Mouse (Mus musculus) CH12.LX (cell line): ENCODE measurements around the gene Sv2b. TPM values are rescaled to one million over a fixed set of nuclear protein-coding genes. Genes with fewer than 3 reads are reported as not detected.

Experiments used
- DNase-seq: peaks from one replicate; pipeline ENCODE4 v3.0.0-alpha.2; 2013; ENCODE audit errors: extremely low read depth
- H3K27ac ChIP-seq: 2 replicates; pipeline ENCODE4 v1.5.1; 2012; ENCODE audit warnings: low read depth, mild to moderate bottlenecking, control low read depth, moderate library complexity; ENCODE audit not compliant: insufficient read depth
- H3K27me3 ChIP-seq: replicated peaks from 2 replicates; pipeline ENCODE3; 2012; ENCODE audit warnings: inconsistent platforms
- H3K36me3 ChIP-seq, 2 experiments: replicated peaks in 1 of 2; 2 replicates each; pipeline versions ENCODE3 to v1.6.1; 2012; ENCODE audit warnings: inconsistent platforms in 1 of 2, low read length in 1 of 2, mild to moderate bottlenecking in 1 of 2, mixed read lengths in 1 of 2, moderate library complexity in 1 of 2; ENCODE audit not compliant: control insufficient read depth in 1 of 2, insufficient read depth in 1 of 2
- H3K4me1 ChIP-seq, 2 experiments: 2 replicates each; pipeline ENCODE4 v1.6.1; 2012; ENCODE audit warnings: inconsistent platforms in 1 of 2, moderate library complexity in 1 of 2; ENCODE audit not compliant: insufficient read depth in 2 of 2, control insufficient read depth in 1 of 2
- H3K4me2 ChIP-seq: 2 replicates; pipeline ENCODE4 v1.6.1; 2012; ENCODE audit warnings: low read depth, mild to moderate bottlenecking, control low read depth; ENCODE audit not compliant: poor library complexity, insufficient read depth, severe bottlenecking
- H3K4me3 ChIP-seq, 3 experiments: fragments of 150-350 bp in 1 of 3; sonication (generic) in 1 of 3; replicated peaks in 1 of 3; 2 replicates each; pipeline versions ENCODE3 to v1.5.1; 2011 to 2012; ENCODE audit warnings: low read depth in 2 of 3, low read length in 2 of 3, mild to moderate bottlenecking in 2 of 3, moderate library complexity in 2 of 3, control low read depth in 1 of 3, improper control_type of control experiment in 1 of 3, inconsistent platforms in 1 of 3, mixed read lengths in 1 of 3; ENCODE audit not compliant: poor library complexity in 1 of 3
- H3K79me2 ChIP-seq: replicated peaks from 2 replicates; pipeline ENCODE4 v1.6.1; 2012; ENCODE audit warnings: mild to moderate bottlenecking, moderate library complexity; ENCODE audit not compliant: control insufficient read depth, poor library complexity, insufficient read depth, severe bottlenecking; ENCODE audit errors: extremely low read depth
- H3K9ac ChIP-seq: 2 replicates; pipeline ENCODE4 v1.6.1; 2012; ENCODE audit warnings: low read depth, mild to moderate bottlenecking, control low read depth, moderate library complexity; ENCODE audit not compliant: insufficient read depth
- H3K9me3 ChIP-seq: replicated peaks from 2 replicates; pipeline ENCODE3; 2012; ENCODE audit warnings: low read length, inconsistent platforms, mixed read lengths
- BHLHE40 ChIP-seq: IDR thresholded peaks from 2 replicates; pipeline ENCODE4 v1.6.1; 2011; ENCODE audit warnings: mild to moderate bottlenecking, low read depth, low read length, improper control_type of control experiment
- CHD1 ChIP-seq: IDR thresholded peaks from 2 replicates; pipeline ENCODE4 v1.6.1; 2012; ENCODE audit warnings: low read depth, low read length, improper control_type of control experiment, inconsistent platforms
- CHD2 ChIP-seq: IDR thresholded peaks from 2 replicates; pipeline ENCODE4 v1.6.1; 2011; ENCODE audit warnings: low read length, improper control_type of control experiment
- CTCF ChIP-seq, 2 experiments: IDR thresholded peaks in 1 of 2; conservative IDR thresholded peaks in 1 of 2; 2 replicates each; pipeline ENCODE4 v1.5.1; 2011 to 2012; ENCODE audit warnings: low read depth in 2 of 2, low read length in 2 of 2, improper control_type of control experiment in 1 of 2, inconsistent platforms in 1 of 2, mild to moderate bottlenecking in 1 of 2, moderate library complexity in 1 of 2
- E2F4 ChIP-seq: IDR thresholded peaks from 2 replicates; pipeline ENCODE4 v1.6.1; 2011; ENCODE audit warnings: low read depth, low read length, improper control_type of control experiment; ENCODE audit not compliant: insufficient replicate concordance
- ELF1 ChIP-seq: IDR thresholded peaks from 2 replicates; pipeline ENCODE4 v1.6.1; 2014; ENCODE audit warnings: low read depth, mild to moderate bottlenecking, inconsistent platforms, low read length, improper control_type of control experiment
- ETS1 ChIP-seq: conservative IDR thresholded peaks from 2 replicates; pipeline ENCODE4 v1.6.1; 2012; ENCODE audit warnings: low read depth, mild to moderate bottlenecking, inconsistent platforms, low read length, improper control_type of control experiment, moderate library complexity
- GABPA ChIP-seq: IDR thresholded peaks from 2 replicates; pipeline ENCODE4 v1.6.1; 2012; ENCODE audit warnings: low read depth, low read length, improper control_type of control experiment, inconsistent platforms; ENCODE audit not compliant: insufficient replicate concordance
- IRF4 ChIP-seq: IDR thresholded peaks from 2 replicates; pipeline ENCODE4 v1.6.1; 2014; ENCODE audit warnings: low read depth, mild to moderate bottlenecking, inconsistent platforms, low read length, improper control_type of control experiment
- JUND ChIP-seq: conservative IDR thresholded peaks from 2 replicates; pipeline ENCODE4 v1.6.1; 2011; ENCODE audit warnings: low read depth, low read length, improper control_type of control experiment
- KAT2A ChIP-seq: IDR thresholded peaks from 2 replicates; pipeline ENCODE4 v1.6.1; 2012; ENCODE audit warnings: low read length, improper control_type of control experiment, inconsistent platforms; ENCODE audit not compliant: insufficient replicate concordance
- MAFK ChIP-seq: IDR thresholded peaks from 2 replicates; pipeline ENCODE4 v1.6.1; 2011; ENCODE audit warnings: low read length, improper control_type of control experiment; ENCODE audit not compliant: insufficient replicate concordance
- MAX ChIP-seq: IDR thresholded peaks from 2 replicates; pipeline ENCODE4 v1.6.1; 2011; ENCODE audit warnings: low read length, improper control_type of control experiment
- MAZ ChIP-seq: IDR thresholded peaks from 2 replicates; pipeline ENCODE4 v1.6.1; 2012; ENCODE audit warnings: low read depth, mild to moderate bottlenecking, inconsistent platforms, low read length, improper control_type of control experiment, moderate library complexity
- MXI1 ChIP-seq: IDR thresholded peaks from 2 replicates; pipeline ENCODE4 v1.6.1; 2011; ENCODE audit warnings: mild to moderate bottlenecking, low read depth, low read length, improper control_type of control experiment
- PAX5 ChIP-seq: IDR thresholded peaks from 2 replicates; pipeline ENCODE4 v1.6.1; 2012; ENCODE audit warnings: low read length, inconsistent platforms, mixed read lengths
- POLR2A ChIP-seq: IDR thresholded peaks from 2 replicates; pipeline ENCODE4 v1.6.1; 2011; ENCODE audit warnings: low read depth, mild to moderate bottlenecking, improper control_type of control experiment, low read length
- POLR2AphosphoS2 ChIP-seq: IDR thresholded peaks from 2 replicates; pipeline ENCODE4 v1.6.1; 2011; ENCODE audit warnings: low read depth, low read length, improper control_type of control experiment
- USF2 ChIP-seq: conservative IDR thresholded peaks from 2 replicates; pipeline ENCODE4 v1.6.1; 2011; ENCODE audit warnings: low read depth, low read length, improper control_type of control experiment
- ZC3H11A ChIP-seq: IDR thresholded peaks from 2 replicates; pipeline ENCODE4 v1.6.1; 2012; ENCODE audit warnings: low read depth, mild to moderate bottlenecking, inconsistent platforms, low read length, improper control_type of control experiment
- ZNF384 ChIP-seq: IDR thresholded peaks from 2 replicates; pipeline ENCODE4 v1.6.1; 2012; ENCODE audit warnings: low read depth, low read length, improper control_type of control experiment, inconsistent platforms
- dilution Hi-C: fragments of 300-500 bp; cut with MboI; formaldehyde crosslinking; loops from 2 replicates; pipeline ENCODE4 v1.14.3; 2020; ENCODE audit warnings: low sequenced_read_pairs; ENCODE audit not compliant: extremely low pct_unique_long_range_greater_than_20kb, extremely low pct_ligation_motif_present
- in situ Hi-C: fragments of 300-500 bp; cut with MboI; formaldehyde crosslinking; loops from 3 replicates; pipeline ENCODE4 v1.14.3; 2019; ENCODE audit warnings: low sequenced_read_pairs, low pct_ligation_motif_present, low pct_unique_long_range_greater_than_20kb, mixed read lengths
- polyA plus RNA-seq: library from polyadenylated mRNA; unstranded; fragments of >175 nt; gene quantifications from 2 replicates; pipeline ENCODE4 v1.2.1, GENCODE M21; 2012; ENCODE audit warnings: low read depth; ENCODE audit not compliant: insufficient read length
- total RNA-seq, 2 experiments: library from RNA; depleted of rRNA; stranded (reverse); fragments of 300-350 nt in 1 of 2; fragments of >200 nt in 1 of 2; gene quantifications; 2 replicates each; pipeline ENCODE4 v1.2.3; 2012 to 2014

The Sv2b gene
- total and polyA plus RNA-seq, 3 experiments, result 0.04 TPM; not detected in 2

GRCm38 (mm10) chr7:75271306-75271705 lies 37.8 kb downstream of the Sv2b start:
- H3K27me3 ChIP-seq, result peaks cover 1% of the 10 kb centered on the region
- H3K4me3 ChIP-seq, result no peak overlapping the region
- H3K36me3 ChIP-seq, result no peaks in the 10 kb centered on the region
- no peak overlapping the region for H3K27ac ChIP-seq
- no peak for DNase-seq
- dilution Hi-C loops, result no loop called here
- peaks cover 9% of the 10 kb centered on the region for H3K9me3 ChIP-seq
- H3K4me2 ChIP-seq, result no peak overlapping the region
- in situ Hi-C loops, result no loop called here
- TF ChIP-seq GABPA (no peak), E2F4 (no peak), POLR2A (no peak), ZC3H11A (no peak), BHLHE40 (no peak), IRF4 (no peak)
- H3K79me2 ChIP-seq, result no peaks in the 10 kb centered on the region
- H3K4me1 ChIP-seq, result no peaks in the 10 kb centered on the region
- no peak overlapping the region for H3K9ac ChIP-seq

- dilution Hi-C loops (no loop called here), in situ Hi-C loops (no loop called here)
- Histone ChIP-seq H3K4me2 (no peak overlapping the region), H3K79me2 (no peaks in the 10 kb centered on the region), H3K36me3 (no peaks in the 10 kb centered on the region), H3K9ac (no peak overlapping the region), H3K4me1 (no peaks in the 10 kb centered on the region), H3K4me3 (no peak overlapping the region), H3K27ac (no peak overlapping the region), H3K27me3 (peaks cover 2% of the 10 kb centered on the region), H3K9me3 (peaks cover 9% of the 10 kb centered on the region)
- TF ChIP-seq CHD2 (no peak), ZNF384 (no peak), MXI1 (no peak), MAFK (no peak), USF2 (no peak), POLR2A (no peak), POLR2AphosphoS2 (no peak), KAT2A (no peak), ETS1 (no peak), CHD1 (no peak)
- no peak for DNase-seq
These were observed 41.8 kb downstream of the Sv2b start for GRCm38 (mm10) chr7:75267236-75267635.

- no peaks in the 10 kb centered on the region for H3K9me3 ChIP-seq
- TF ChIP-seq USF2, result no peak
- no peak for TF ChIP-seq JUND
- no peak for TF ChIP-seq BHLHE40
- TF ChIP-seq MAX, result no peak
- no peak for TF ChIP-seq CTCF (conservative IDR thresholded peaks at IDR 0.05 in 1 of 2, IDR thresholded peaks at IDR 0.05 in 1 of 2; ENCODE audit: low read depth in 2 of 2, low read length in 2 of 2)
- no peak for TF ChIP-seq ELF1
- TF ChIP-seq CHD1, result no peak
- TF ChIP-seq PAX5, result no peak
- TF ChIP-seq MAZ, result no peak
- no peak overlapping the region for H3K4me2 ChIP-seq
- DNase-seq, result no peak
- dilution Hi-C loops, result no loop called here
- H3K36me3 ChIP-seq, result no peaks in the 10 kb centered on the region
- in situ Hi-C loops, result no loop called here
- H3K27me3 ChIP-seq, result peaks cover 2% of the 10 kb centered on the region
- H3K4me1 ChIP-seq, result no peaks in the 10 kb centered on the region
- no peak overlapping the region for H3K4me3 ChIP-seq
- H3K9ac ChIP-seq, result no peak overlapping the region
- H3K79me2 ChIP-seq, result no peaks in the 10 kb centered on the region
- no peak overlapping the region for H3K27ac ChIP-seq
These were observed 43.8 kb downstream of the Sv2b start for GRCm38 (mm10) chr7:75265241-75265640.
